Mouse (Mus musculus) CD4-positive, CD25-positive, alpha-beta regulatory T cell, adult 4 months (primary cell): ENCODE measurements around the gene Hspa1b. TPM values are rescaled to one million over a fixed set of nuclear protein-coding genes. Genes with fewer than 3 reads are reported as not detected.
"Not testable (repeated sequence)": the region's sequence is repeated elsewhere in the genome, so short reads cannot be mapped to it uniquely, and the experiment has no call there.

ENCODE experiments used
- ATAC-seq: one replicate; pipeline ENCODE4 v1.8.0; 2017
- polyA plus RNA-seq, 2 experiments: library from polyadenylated mRNA; unstranded; fragments of 100-300 nt; shearing (Covaris generic); gene quantifications; one replicate each; pipeline ENCODE4 v1.2.1; 2017

The Hspa1b gene
- polyA plus RNA-seq, 2 experiments from 2014 or later = 0.84 to 3.7 TPM

DNA sequence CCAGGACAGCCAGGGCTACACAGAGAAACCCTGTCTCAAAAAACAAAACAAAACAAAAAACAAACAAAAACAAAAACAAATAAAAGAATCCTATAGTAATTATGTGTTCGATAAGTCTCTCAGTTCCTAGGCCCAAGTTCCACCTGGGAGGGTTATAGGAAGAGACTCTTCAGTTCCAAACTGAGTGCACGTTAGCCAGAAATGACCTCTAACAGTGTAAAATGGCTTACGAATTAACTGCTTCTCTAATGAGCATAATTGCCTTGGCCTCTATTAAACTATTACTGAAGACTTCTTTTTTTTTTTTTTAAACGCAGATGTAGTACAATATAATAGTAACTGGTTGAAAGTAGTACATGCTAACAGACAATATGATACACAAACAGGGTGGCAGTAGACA, 5.1 kb downstream of the Hspa1b start:
- ATAC-seq = no peak

DNA sequence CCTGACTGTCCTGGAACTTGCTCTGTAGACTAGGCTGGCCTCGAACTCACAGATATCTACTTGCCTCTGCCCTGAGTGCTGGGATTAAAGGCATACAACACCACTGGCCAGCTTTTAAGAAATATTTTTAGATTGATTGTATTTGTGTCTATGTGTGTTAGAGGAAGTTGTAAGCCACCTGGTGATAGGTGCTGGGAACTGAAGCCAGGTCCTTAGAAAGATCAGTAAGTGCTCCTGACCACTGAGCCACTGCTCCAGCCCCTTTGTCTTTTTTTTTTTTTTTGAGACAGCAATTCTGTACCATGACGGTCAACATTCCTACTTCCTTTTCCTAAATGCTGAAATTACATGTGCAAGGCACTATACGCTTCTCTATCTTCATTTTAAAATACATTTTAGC, 5.8 kb downstream of the Hspa1b start:
- no peak for ATAC-seq

DNA sequence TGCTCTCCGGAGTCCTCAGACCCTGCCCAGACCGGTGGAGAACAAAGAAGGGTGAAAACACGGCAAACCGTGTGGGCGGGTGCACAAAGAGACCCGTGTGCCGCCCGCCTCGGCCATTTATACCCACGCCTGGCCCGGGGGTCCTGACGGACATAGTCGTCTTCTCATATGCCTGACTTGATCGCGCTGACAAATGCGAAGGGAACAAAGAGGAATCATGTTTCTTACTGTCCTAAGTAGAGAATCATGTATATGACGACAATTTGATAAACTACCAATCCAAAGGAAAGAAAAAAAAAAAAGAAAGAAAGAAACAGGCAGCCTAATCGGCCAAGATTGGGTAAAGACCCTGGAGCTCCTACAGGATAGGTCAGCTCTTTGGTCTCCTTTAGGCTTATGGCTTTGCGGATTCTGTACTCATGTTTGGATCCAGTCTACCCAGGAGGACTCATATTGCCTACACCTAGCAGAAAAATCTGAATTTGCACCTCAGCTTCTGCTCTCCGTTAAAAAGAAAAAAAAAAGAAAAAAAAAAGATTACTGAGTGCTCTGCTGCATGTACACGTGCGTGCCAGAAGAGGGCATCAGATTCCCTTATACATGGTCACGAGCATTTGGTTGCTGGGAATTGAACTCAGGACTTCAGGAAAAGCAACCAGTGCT, 6.5 kb downstream of the Hspa1b start:
- ATAC-seq = peak; percentile 70

DNA sequence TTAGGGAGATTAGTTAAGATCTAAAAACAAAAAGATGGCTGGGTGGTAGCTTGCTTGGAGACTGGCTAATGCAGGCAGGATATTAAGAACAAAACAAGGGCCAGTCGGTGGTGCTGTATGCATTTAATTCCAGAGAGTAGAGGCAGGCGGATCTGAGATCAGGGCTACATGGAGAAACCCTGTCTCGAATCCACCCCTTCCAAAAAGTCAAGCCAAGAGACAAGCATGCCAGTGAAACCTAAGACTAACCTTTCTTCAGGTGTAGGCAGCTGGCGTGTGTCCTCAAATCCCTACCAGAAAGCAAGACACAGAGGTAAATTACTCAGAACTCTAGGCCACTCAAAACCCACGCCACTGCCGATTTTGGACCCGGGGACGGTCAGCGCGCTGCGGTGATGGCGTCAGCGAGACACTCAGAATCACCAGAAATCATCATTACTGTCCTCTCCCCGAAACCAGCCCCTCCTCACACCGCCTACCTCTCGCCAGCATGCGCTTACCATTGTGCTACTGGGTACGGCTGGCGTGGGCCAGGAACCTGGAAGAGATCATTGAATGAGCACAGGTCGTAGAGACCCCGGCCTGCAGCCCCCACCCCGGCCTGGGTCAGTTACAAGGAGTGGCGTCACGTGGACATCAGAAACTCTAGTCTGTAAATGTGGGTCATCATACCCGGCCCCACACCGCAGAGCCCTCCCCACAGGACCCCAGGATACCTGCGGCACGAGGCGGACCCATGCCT, 7.2 kb downstream of the Hspa1b start:
- ATAC-seq = peak; percentile 21

- ATAC-seq = no peak
Measured at GRCm38 (mm10) chr17:34950514-34951455, 8.3 kb downstream of the Hspa1b start.

DNA sequence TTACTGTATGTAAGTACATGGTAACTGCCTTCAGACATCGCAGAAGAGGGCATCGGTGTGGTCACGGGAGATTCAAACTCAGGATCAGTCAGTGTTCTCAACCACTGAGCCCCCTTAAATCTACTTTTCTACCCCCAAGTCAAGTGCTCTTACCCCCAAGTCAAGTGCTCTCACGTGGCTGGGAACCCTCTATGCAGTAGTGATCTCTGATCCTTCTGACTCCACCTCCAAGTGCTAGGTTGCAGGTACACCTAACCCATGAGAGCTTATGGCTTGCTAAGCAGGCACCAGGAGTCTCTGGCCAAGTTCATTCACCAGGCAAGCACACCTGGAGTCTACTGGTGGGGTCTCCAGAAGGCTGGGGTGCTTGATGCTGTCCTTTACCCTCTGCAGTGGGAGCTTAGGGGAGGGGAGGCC, 9.5 kb downstream of the Hspa1b start:
- no peak for ATAC-seq

- ATAC-seq = not testable (repeated sequence)
Measured at GRCm38 (mm10) chr17:34948721-34949552, 10.1 kb downstream of the Hspa1b start.

DNA sequence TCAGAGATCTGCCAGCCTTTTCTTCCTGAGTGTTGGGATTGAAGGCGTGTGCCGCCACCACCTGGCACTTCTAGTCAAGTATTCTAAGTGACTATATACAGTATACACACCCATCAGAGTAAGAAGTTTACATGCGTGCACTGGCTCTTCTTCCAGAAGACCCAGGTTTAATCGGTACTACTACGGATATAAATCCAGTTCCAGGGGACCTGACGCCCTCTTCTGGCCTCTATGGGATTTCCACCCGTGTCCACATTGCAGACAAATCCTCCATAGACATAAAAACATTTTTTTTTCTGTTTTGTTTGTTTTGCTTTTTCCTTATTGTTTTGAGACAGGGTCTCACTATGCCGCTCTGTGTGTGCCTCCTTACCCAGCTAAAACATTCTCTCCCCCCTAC, 11.4 kb downstream of the Hspa1b start:
- ATAC-seq = no peak

- no peak for ATAC-seq
Measured at GRCm38 (mm10) chr17:34946486-34947140, 12.4 kb downstream of the Hspa1b start.

DNA sequence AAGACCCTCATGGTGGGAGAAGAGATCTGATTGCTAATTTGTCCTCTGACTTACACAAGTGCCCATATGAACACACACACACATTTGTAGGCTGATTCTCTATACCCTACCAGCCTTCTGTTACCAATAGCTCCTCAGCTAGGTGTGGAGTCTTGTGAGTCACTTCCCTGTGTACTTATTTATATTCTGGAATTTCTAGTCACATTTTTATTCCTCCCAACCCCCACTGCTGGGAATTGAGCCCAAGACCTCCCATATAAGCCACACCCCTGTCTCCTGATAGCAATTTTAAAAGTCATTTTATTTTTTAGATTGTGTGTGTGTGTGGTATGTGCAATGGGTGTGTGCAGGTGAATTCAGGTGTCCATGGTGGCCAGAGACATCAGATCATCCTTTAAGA, 14.7 kb downstream of the Hspa1b start:
- ATAC-seq = no peak

GRCm38 (mm10) chr17:34943128-34943815, 15.8 kb downstream of the Hspa1b start:
- ATAC-seq = no peak

GRCm38 (mm10) chr17:34941344-34942041, 17.5 kb downstream of the Hspa1b start:
- no peak for ATAC-seq

- no peak for ATAC-seq
Measured at GRCm38 (mm10) chr17:34937960-34938505, 21.0 kb downstream of the Hspa1b start.

DNA sequence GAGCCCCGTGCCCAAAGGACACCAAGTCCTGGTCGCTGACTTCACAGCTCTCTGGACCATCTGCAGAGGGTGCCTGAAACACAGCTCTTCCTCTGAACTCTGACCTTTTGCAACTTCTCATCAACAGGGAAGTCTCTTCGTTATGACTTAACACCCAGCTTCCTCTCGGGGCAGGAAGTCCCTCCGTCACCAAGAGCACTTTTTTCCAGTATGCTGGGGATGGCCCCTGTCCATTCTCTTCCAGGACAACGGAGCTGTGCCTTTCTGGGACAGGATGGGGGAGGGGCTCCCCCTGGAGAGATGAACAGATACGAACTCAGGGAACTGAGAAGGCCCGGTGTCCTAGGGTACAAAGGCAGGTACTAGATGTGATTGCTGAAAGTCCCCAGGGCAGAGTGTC, 24.2 kb downstream of the Hspa1b start:
- ATAC-seq = no peak

DNA sequence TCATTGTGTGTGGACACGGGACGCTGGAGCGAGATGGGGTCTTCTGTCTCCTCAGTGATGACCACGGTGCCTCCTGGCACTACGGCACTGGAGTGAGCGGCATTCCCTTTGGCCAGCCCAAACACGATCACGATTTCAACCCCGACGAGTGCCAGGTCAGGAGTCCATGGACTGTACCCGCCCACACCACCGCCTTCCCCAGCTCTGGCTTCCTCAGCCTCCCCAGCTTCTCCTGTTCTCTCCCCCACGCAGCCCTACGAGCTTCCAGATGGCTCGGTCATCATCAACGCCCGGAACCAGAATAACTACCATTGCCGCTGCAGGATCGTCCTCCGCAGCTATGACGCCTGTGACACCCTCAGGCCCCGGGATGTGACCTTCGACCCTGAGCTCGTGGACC, 25.0 kb downstream of the Hspa1b start:
- ATAC-seq = no peak

DNA sequence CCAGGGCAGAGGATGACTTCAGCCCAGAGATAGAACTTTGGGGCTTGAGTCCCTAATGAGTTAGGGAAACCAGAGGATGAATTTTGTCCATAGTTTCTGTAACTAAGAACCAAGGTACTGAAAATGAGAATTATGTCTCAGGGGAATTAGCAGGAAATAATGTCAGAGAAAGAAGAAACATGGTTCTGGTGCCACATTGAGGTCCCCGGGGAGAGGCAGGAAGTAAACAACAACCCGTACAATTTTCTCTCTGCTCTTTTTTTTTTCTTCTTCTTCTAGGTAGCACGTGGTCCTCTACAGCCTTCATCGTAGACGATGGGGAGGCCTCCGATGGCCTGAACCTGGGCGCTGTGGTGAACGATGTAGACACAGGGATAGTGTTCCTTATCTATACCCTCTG, 26.8 kb downstream of the Hspa1b start:
- peak; percentile 29 for ATAC-seq

- peak; percentile 22 for ATAC-seq
Measured at GRCm38 (mm10) chr17:34931735-34932098, 27.3 kb downstream of the Hspa1b start.

- ATAC-seq = peak; percentile 98
Measured at GRCm38 (mm10) chr17:34931061-34931734, 27.8 kb downstream of the Hspa1b start, which contains the start of gene Neu1. Gene Neu1 (plus strand): TSS chr17:34931253.

DNA sequence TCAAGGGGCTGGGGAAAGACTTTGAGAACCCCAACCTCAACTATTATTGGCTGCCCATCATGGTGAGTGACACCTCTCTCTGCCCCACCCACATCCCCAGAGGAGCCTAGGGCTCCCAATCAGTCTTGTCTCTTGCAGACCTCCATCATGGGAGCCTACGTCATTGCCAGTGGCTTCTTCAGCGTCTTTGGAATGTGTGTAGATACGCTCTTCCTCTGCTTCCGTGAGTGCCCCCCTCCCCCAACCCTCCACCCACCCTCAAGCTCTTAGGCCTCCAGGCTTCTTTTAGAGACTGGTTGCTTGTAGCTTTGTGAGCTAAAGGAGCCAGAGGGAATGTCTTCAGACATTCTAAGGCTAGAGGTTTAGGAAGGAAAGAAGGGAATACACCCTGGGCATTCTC, 30.2 kb downstream of the Hspa1b start:
- ATAC-seq = no peak
